Mouse (Mus musculus): Measurements from ENCODE around the gene Rad51b.

DNA sequence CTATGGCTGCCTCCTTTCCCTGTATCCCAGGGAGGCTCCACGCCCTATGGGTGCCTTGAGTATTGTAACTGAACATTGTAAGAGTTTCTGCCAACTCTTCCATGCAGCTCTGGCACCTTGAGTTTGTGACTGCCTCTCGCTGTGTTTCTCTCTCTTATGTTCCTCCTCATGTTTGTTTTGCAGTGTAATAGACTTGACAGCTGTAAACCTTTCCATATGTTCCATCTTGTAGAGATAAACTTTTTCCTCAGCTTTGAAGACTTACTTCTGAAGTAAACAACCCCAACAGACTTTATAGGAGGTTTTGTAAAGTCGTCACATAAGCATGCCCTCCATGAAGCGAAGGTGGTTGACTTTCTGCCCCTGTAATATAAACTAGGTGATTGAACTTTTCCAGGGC, 134.1 kb downstream of the Rad51b start:
- TF ChIP-seq CTCF (IDR thresholded peaks at IDR 0.05; ENCODE audit: low read depth), result no peak
- TF ChIP-seq EP300 (IDR thresholded peaks at IDR 0.05; ENCODE audit: low read depth), result no peak
